Mouse (Mus musculus): Measurements from ENCODE around the gene Gm10282.

Gm10282 gene

GRCm38 (mm10) chr8:72305210-72305905, at the start of gene Gm10282:
TSS of gene Gm10282 (minus strand) at chr8:72305260.
- no peak for DNase-seq

DNA sequence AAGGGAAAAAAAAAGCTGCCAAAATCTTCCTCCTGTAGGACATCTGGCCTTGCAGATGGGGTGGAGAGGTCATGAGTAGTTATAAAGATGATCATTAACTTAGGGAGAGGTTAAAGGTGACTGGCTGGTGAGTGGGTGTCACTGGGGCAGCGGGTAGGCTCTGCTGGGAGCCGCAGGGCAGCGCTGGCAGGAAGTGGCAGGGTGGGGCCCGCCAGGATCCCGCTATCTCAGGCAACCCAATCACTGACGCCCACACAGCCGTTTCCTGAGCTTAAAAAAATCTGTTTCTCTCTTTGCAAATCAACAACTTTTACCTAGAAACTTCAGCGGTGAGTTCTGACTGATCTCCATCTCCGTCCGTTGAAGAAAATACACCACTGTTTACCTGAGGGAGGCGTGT, 49.2 kb upstream of the Gm10282 start:
- peak; percentile 77 to 85 for DNase-seq

DNA sequence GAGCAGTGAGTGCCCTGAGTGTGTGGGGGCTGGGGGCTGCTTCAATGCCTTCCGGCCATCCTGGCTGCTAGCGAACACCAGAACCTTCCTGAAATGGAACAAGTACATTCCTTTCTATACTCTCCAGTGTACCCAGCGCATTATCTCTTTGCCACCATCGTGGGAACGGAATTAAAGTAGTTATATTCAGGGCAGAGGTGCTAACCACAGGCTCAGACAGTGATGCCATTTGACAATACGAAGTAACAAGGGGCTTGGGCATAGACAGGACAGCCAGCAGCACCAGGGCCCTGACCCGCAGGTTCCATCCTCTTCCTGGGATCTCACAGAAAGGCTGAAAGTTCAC, 48.6 kb upstream of the Gm10282 start:
- DNase-seq: no peak

DNA sequence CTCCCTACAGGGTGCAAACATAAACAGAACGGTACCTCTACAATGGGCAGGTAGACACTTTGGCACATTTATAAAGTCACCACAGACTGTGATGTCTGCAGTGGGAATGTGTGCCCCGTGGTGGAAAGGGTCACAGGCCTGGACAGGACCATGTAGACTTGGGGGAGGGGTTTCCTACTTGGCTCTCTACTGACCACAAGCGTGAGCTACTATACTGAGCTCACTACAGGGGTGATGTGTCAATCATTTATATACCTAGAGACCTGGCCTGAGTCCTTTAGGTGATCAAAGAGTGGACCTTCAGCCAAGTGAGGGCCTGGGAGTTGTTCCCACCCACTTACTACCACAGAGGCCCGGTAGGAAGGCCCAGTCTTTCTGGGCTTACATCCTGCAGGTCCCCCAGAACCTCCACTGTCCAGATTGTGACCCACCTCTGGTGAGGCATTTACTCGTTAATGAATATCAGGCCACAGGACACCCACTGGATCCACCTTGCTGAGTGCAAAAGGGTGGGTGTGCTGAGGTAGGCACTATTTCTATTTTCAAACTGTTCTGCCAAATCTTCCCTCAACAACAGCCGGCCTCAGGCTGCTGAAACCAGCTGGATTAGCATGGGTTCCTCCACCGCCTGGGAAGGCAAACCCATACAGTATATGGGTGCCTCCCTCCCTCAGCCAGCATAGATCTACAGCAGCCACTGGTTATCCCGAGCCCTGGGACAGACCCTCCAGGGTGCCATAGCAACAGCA, 48.1 kb upstream of the Gm10282 start:
- DNase-seq: no peak

- peak in 1 of 2 experiments; percentile 41 for DNase-seq
These were observed 46.4 kb upstream of the Gm10282 start for GRCm38 (mm10) chr8:72351405-72352005.

DNA sequence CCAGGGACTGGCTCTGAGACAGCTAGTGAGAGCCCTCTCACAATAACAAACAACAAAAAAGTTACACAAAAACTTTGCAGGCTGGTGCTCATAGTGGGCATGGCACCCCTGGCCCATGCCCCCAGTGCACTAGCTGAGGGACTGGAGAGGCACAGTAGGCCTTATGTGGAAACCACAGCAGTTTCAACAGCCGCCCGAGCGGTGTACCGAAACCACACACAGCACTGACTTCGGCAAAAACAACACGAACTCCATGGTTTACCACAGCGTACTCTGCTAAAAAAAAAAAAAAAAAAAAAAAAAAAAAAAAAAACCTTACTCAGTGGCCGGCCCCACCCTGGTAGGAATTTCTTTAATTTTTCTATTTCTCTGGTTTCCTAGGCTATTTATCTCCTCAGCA, 45.7 kb upstream of the Gm10282 start:
- peak; percentile 56 to 74 for DNase-seq

DNA sequence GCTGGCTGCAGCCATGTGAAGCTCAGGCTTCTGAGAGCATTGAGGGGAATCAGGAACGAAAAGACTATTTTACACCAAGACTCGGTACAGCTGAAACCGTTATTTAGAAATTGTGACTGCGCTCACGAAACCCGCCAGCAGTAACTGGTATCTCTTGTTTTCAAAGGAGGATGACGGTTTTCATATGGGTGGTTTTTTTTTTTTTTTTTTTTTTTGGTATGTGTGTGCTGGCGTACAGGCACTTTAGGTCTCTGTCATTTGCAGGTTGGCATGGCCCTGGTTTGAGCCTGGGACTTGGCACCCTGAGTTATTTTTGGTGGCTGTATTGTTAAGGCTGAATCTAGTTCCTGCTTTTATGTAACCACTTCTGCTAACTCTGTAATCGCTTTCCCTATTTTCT, 44.8 kb upstream of the Gm10282 start:
- no peak for DNase-seq

- DNase-seq: no peak
These were observed 43.9 kb upstream of the Gm10282 start for GRCm38 (mm10) chr8:72348956-72349355.

DNA sequence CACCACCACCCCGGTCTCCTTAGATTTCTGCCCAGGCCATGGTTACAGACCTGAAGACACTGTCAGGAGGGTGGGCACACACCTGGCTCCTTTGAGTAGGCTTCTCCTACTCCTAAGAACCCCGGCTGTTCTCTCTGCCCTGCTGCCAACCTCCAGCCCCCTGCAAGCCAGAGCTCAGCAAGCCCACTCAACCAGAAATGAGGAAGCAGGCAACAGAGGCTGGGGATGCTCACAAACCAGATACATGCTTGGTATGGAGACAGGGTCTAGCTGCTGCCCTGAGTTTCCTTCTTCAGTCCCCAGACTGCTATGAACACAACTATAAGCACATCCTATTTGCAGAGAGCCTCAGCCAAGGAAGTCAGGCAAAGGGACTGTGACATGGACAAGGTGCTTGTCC, 43.1 kb upstream of the Gm10282 start:
- DNase-seq: no peak

DNA sequence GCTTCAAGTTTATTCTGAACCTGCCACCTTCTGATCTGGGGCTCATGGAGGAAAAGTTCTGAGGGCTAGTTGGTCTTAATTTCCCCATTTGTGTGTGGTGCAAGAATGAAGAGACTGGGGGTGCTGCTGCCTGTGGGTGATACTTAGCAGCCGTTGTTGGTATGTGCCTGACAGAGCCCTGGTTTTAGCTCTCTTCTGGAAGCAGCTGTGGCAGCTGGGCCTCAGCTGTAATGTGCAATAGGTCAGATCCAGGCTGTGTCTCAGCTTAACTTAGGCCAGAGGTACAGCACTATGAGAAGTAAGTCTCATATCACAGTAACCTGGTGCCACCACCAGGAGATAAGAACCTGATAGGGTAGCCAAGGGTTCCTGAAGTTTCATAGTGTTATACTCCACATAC, 42.5 kb upstream of the Gm10282 start:
- peak in 1 of 2 experiments; percentile 67 for DNase-seq

- DNase-seq: no peak
These were observed 38.7 kb upstream of the Gm10282 start for GRCm38 (mm10) chr8:72343725-72344124.

DNA sequence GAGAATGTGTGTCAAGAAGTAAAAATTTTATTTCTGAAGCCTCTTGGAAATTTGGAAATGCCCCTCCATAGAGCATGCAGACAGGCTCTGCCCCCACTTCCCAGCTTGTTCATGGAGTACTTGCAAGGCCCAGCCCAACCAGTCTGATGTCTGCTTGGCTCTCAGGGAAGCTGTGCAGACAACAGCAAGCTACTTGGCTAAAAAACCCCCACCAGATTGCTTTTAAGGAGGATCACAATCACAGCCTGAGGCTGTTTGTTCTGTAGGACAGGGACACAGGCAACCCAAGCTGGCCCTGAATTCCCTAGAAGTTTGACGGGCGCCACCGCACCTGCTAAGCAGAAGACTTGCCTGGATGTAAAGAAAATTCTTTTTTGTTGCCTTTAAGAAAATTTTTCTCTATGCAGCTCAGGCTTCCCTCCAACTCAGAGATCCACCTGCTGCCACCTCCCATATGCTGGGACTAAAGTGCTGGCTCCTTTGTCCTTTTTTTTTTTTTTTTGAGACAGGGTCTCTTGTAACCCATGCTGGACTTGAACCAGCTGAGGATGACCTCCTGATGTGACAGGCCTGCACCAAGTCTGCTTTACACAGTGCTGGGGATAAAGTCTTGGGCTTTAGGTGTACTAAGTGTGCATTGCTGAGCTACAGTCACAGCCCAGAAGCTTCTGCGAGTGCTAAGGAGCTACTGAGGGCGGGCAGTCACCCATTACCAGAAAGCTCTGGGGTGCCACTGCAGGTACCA, 37.7 kb upstream of the Gm10282 start:
- DNase-seq: no peak

GRCm38 (mm10) chr8:72337034-72337433, 32.0 kb upstream of the Gm10282 start:
- DNase-seq: no peak

- DNase-seq: no peak
These were observed 31.2 kb upstream of the Gm10282 start for GRCm38 (mm10) chr8:72336273-72336672.

DNA sequence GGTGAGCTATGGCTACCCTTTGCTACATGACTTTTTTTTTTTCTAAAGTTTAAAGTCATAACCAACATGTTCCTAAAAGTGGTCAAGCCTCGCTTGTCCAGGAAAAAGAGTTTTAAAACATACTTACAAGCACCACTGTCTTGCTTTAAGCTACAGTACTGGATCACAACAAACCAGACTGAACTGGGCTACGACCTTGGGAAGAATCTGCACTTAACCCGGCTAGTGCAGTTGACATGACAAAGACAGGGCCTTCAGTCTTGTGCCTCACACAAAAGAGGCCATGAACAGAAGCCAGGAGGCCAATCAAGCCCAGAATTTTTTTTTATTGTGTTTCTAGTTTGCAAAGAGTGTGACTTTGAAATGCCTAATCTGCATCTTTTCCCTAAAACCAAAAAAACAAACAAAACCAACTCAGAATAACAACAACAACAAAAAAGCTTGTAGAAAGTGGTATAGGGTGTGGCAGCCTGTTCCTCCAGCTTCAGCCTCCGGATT, 29.1 kb upstream of the Gm10282 start:
- DNase-seq: no peak

GRCm38 (mm10) chr8:72333429-72334143, 28.5 kb upstream of the Gm10282 start:
- no peak for DNase-seq

DNA sequence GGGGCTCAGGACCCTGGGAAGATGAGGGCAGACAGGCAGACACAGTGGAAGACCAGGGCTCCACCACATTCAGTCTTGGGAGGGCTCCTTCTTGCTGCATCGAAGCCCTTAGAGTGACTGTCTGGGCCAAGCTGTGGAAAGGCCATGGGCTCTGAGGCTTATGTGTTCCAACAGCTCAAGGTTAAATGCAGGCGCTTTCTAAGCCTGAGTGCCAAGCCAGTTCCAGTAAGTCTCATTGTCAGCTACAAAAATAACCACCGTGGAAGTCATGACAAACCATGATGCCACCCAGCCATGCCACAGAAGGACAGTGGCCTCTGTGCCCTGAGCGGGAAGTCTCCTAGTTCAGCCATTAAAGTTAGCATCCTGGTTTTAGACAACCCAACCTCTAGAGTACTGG, 26.6 kb upstream of the Gm10282 start:
- no peak for DNase-seq

DNA sequence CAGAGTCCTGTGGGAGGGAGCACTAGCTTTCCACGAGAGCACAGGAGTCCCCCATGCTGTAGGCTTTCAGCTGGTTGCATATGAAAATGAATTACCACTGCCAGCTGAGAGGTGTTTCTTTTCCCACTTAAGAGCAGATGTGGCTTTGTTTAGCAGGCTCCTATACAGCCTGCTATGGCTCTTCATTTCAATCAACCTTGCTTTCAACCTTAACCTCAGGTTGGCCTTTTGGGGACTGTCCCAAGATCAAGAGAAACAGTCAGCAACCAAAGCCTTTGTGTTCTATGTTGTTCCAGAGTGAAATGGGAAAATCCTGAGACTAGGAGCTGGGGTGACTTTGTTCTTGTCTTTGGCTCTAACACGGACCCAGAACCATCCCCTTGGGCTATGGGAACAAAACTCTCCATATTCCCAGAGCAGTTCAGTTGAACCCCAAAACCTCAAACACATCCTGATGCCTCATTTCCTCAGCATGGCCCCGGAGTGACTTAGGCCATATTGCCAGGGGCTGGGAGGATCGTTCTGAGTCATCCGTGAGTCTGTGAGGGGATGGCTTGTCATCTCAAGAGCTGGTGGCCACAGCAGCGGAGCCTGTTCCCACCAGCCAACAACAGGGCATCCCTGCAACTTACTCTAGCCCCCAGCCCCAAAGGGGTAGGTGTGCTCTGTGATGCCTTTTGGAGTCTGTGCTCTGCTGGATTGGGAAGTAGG, 25.9 kb upstream of the Gm10282 start:
- no peak for DNase-seq

DNA sequence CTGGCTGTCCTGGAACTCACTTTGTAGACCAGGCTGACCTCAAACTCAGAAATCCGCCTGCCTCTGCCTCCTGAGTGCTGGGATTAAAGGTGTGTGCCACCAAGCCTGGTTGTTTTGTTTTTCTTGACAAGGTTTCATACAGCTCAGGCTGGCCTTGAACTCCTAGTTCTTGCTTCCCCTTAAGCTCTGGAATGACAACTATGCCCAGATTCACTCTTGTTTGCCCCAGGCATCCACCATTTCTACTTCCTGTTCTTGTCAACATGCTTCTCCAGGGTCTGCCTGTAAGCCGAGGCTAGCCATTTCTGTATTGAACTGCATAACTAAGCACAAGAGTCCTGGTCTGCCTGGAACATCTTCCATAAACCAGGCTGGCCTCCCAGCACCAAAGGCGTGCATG, 24.1 kb upstream of the Gm10282 start:
- no peak for DNase-seq

DNA sequence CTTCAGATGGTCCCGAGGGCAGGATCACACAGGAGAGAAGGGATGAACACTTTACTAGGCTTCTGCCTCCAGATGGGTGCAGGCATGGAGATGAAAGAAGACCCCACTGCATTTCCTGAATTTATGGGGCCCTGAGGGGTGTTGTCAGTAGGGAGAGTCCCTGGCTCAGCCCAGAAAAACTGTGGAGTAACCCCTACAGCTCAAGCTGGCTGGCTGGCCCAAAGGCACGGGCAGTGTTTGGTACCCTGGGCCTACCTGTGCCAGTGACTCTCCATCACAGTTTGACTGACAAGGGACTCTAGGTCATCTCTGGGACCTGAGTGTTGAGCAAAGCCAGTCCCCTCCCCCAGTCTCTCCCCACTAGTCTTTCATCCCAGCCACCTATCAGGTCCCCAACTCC, 19.6 kb upstream of the Gm10282 start:
- DNase-seq: peak in 1 of 2 experiments; percentile 29

DNA sequence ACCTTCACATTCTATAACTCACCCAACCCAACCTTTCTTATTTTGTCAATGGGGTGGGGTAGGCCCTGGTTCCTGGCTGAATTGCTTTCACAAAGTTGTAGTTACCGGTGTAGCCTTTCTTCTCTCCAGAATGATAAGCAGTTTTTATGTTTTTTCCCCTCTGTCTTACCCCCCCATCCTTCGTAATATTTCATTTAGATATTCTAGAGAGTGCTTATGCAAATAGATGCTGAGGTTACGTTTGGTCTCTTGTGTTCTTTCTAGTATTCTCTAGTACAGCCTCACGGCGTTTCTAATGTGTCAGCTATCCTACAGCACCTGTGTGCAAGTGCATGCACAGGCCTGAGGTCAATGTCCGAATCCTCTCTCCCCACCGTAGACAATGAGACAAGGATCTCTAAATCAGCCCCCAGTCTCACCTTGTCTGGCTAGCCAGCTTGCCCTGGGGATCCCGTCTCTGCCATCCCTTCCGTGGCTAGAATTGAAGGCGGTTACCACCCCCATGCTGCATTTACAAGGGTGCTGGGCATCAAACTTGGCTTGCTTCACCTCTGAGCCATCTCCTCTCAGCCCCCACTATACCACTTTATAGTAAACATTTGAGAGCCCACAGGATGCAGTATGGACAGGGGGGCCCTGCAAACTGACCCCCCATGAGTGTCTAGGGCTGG, 19.1 kb upstream of the Gm10282 start:
- DNase-seq: peak; percentile 31 to 43
